Mouse (Mus musculus) thymus, adult 2 months (tissue): Measurements from ENCODE around the gene Disc1. TPM values are rescaled to one million over a fixed set of nuclear protein-coding genes. Genes with fewer than 3 reads are reported as not detected.

Experiments
- DNase-seq: peaks from one replicate; pipeline ENCODE4 v3.0.0; 2021
- H3K27ac ChIP-seq: fragments of 200-500 bp; 2 replicates; pipeline ENCODE4 v1.5.1; 2012; ENCODE audit warnings: low read length, control low read depth; ENCODE audit not compliant: control insufficient read depth, insufficient read depth
- H3K27me3 ChIP-seq: fragments of 200-500 bp; 2 replicates; pipeline ENCODE4 v1.6.1; 2012; ENCODE audit warnings: mild to moderate bottlenecking, low read length, moderate library complexity, mixed read lengths; ENCODE audit not compliant: control insufficient read depth, insufficient read depth
- H3K36me3 ChIP-seq: fragments of 200-500 bp; 2 replicates; pipeline ENCODE4 v1.6.1; 2012; ENCODE audit warnings: mild to moderate bottlenecking, low read length, moderate library complexity; ENCODE audit not compliant: control insufficient read depth, insufficient read depth
- H3K4me1 ChIP-seq: fragments of 200-500 bp; replicated peaks from 2 replicates; pipeline ENCODE4 v1.6.1; 2012; ENCODE audit warnings: low read length; ENCODE audit not compliant: control insufficient read depth, insufficient read depth
- H3K4me3 ChIP-seq: fragments of 200-500 bp; 2 replicates; pipeline ENCODE4 v1.5.1; 2012; ENCODE audit warnings: mild to moderate bottlenecking, low read length, control low read depth, moderate library complexity; ENCODE audit not compliant: control insufficient read depth, insufficient read depth
- CTCF ChIP-seq: fragments of 200-500 bp; IDR thresholded peaks from 2 replicates; pipeline ENCODE4 v1.5.1; 2012; ENCODE audit warnings: mild to moderate bottlenecking, control low read depth, low read length, moderate library complexity, borderline replicate concordance; ENCODE audit not compliant: control insufficient read depth, poor library complexity, insufficient read depth; ENCODE audit errors: extremely low read depth
- POLR2A ChIP-seq: fragments of 200-500 bp; IDR thresholded peaks from 2 replicates; pipeline ENCODE4 v1.6.1; 2012; ENCODE audit warnings: mild to moderate bottlenecking, low read length, control low read depth, moderate library complexity; ENCODE audit not compliant: control insufficient read depth, poor library complexity, insufficient read depth; ENCODE audit errors: extremely low read depth
- WGBS: fragments of 180-500 bp; shearing (Covaris S2); methylation state at CpG from one replicate; pipeline ENCODE4 v1.1.7; 2018; 5-methylcytosine and 5-hydroxymethylcytosine counted together
- polyA plus RNA-seq: library from polyadenylated mRNA; depleted of rRNA; stranded (reverse); fragments of >200 nt; gene quantifications from 2 replicates; pipeline ENCODE4 v1.2.3, GENCODE M21; 2012

Gene Disc1
- polyA plus RNA-seq, 1 experiment, result 0.74 TPM

GRCm38 (mm10) chr8:125128305-125128704 lies 74.3 kb downstream of the Disc1 start:
- Histone ChIP-seq H3K4me3 (no peak overlapping the region), H3K4me1 (no peaks in the 10 kb centered on the region), H3K27ac (no peak overlapping the region), H3K36me3 (no peaks in the 10 kb centered on the region), H3K27me3 (no peaks in the 10 kb centered on the region)
- TF ChIP-seq CTCF (peak; percentile 75; the same call in 1 of the 2 replicates), POLR2A (no peak)
- peak; percentile 30 for DNase-seq
- 51% methylated on average over 6 of the region's 6 CpGs for WGBS

GRCm38 (mm10) chr8:125130835-125131234 lies 76.8 kb downstream of the Disc1 start:
- H3K27ac ChIP-seq, result no peak overlapping the region
- no peaks in the 10 kb centered on the region for H3K27me3 ChIP-seq
- no peaks in the 10 kb centered on the region for H3K4me1 ChIP-seq
- H3K36me3 ChIP-seq, result no peaks in the 10 kb centered on the region
- 92% methylated on average over 6 of the region's 6 CpGs for WGBS
- no peak for DNase-seq
- no peak for TF ChIP-seq POLR2A
- no peak for TF ChIP-seq CTCF
- no peak overlapping the region for H3K4me3 ChIP-seq

GRCm38 (mm10) chr8:125131265-125131664 lies 77.3 kb downstream of the Disc1 start:
- Histone ChIP-seq H3K27me3 (no peaks in the 10 kb centered on the region), H3K36me3 (no peaks in the 10 kb centered on the region), H3K4me1 (no peaks in the 10 kb centered on the region), H3K27ac (no peak overlapping the region), H3K4me3 (no peak overlapping the region)
- TF ChIP-seq POLR2A (no peak), CTCF (no peak)
- 85% methylated on average over 7 of the region's 7 CpGs for WGBS
- DNase-seq, result no peak

GRCm38 (mm10) chr8:125133685-125134114 lies 79.7 kb downstream of the Disc1 start:
- no peaks in the 10 kb centered on the region for H3K4me1 ChIP-seq
- no peak overlapping the region for H3K27ac ChIP-seq
- no peak overlapping the region for H3K4me3 ChIP-seq
- 84% methylated on average over 11 of the region's 11 CpGs for WGBS
- no peaks in the 10 kb centered on the region for H3K27me3 ChIP-seq
- DNase-seq, result no peak
- TF ChIP-seq POLR2A, result no peak
- TF ChIP-seq CTCF, result no peak
- H3K36me3 ChIP-seq, result no peaks in the 10 kb centered on the region

GRCm38 (mm10) chr8:125134876-125135275 lies 80.9 kb downstream of the Disc1 start:
- 93% methylated on average over 10 of the region's 10 CpGs for WGBS
- Histone ChIP-seq H3K27ac (no peak overlapping the region), H3K4me1 (no peaks in the 10 kb centered on the region; the same call in 1 of the 2 replicates), H3K36me3 (no peaks in the 10 kb centered on the region), H3K4me3 (no peak overlapping the region), H3K27me3 (no peaks in the 10 kb centered on the region)
- DNase-seq, result no peak
- TF ChIP-seq POLR2A (no peak), CTCF (no peak)

- DNase-seq, result no peak
- TF ChIP-seq CTCF, result no peak
- TF ChIP-seq POLR2A, result no peak
- H3K36me3 ChIP-seq, result no peaks in the 10 kb centered on the region
- no peaks in the 10 kb centered on the region for H3K27me3 ChIP-seq
- WGBS, result 87% methylated on average over 13 of the region's 13 CpGs
- H3K4me1 ChIP-seq, result no peaks in the 10 kb centered on the region; the same call in 1 of the 2 replicates
- no peak overlapping the region for H3K27ac ChIP-seq
- no peak overlapping the region for H3K4me3 ChIP-seq
Measured at GRCm38 (mm10) chr8:125139689-125140150, 85.7 kb downstream of the Disc1 start.

GRCm38 (mm10) chr8:125140965-125141364 lies 87.0 kb downstream of the Disc1 start:
- Histone ChIP-seq H3K4me1 (no peaks in the 10 kb centered on the region; the same call in 1 of the 2 replicates), H3K36me3 (no peaks in the 10 kb centered on the region), H3K27ac (no peak overlapping the region), H3K4me3 (no peak overlapping the region), H3K27me3 (no peaks in the 10 kb centered on the region)
- WGBS, result 93% methylated on average over 7 of the region's 7 CpGs
- DNase-seq, result no peak
- TF ChIP-seq CTCF, result no peak
- TF ChIP-seq POLR2A, result no peak
